ENCODE assay signal across 29 mouse cellular contexts in the genomic region with DNA sequence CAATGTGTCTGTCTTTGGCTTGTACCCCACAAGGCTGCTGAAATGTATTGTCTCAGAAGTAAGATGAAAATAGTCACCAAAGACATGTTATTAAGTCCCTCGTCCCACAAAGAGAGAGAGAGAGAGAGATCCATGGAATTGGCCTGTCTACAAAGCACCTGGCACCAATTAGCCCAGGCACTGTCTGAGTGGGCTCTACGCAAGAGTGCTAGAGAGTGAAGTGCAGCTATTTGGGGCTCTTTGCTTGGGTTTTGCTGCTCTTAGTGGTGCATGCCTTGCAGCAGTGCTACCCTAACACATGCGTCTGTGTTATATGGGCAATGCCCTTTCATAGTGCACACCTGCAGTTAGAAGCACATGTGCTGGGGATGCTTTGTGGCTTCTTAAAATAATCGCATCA.
DNase-seq lines count a peak whose midpoint lies in the region; ATAC-seq and TF ChIP-seq lines count a peak whose summit lies in the region.
"Had no signal": no experiment of that assay in that cellular context is flagged by ENCODE, and none has a peak within 500 bp of the region (broad histone marks: within the 10 kb centered on the region; RNA-seq: fewer than 3 reads in every experiment).

No protein-coding gene starts in this region.

- no peak overlapping the region for H3K27ac ChIP-seq in embryonic facial prominence, embryonic 11.5 days (replicated peaks; ENCODE audit: low read depth, low read length)
- H3K27ac ChIP-seq in limb, embryonic 10.5 days: no peak overlapping the region
- H3K27ac ChIP-seq in thymus, adult 2 months (ENCODE audit: control insufficient read depth, insufficient read depth, low read length): no peak overlapping the region
- H3K27ac ChIP-seq: embryonic facial prominence, embryonic 13.5 days; heart, adult 2 months; hindbrain, embryonic 15.5 days; kidney, postnatal 0 days; limb, embryonic 15.5 days; liver, embryonic 14.5 days; macrophage; midbrain, embryonic 15.5 days; stomach, embryonic 15.5 days had no signal

- H3K9me3 ChIP-seq in embryonic facial prominence, embryonic 11.5 days (replicated peaks; ENCODE audit: control insufficient read depth, low read length): no peaks in the 10 kb centered on the region
- H3K9me3 ChIP-seq in limb, embryonic 10.5 days (replicated peaks): no peaks in the 10 kb centered on the region
- H3K9me3 ChIP-seq: embryonic facial prominence, embryonic 13.5 days; heart, embryonic 12.5 days; hindbrain, embryonic 15.5 days; limb, embryonic 15.5 days; midbrain, embryonic 15.5 days; stomach, embryonic 15.5 days had no signal

- WGBS in embryonic facial prominence, embryonic 11.5 days: 42% methylated on average over 4 of the region's 4 CpGs
- 46% methylated on average over 4 of the region's 4 CpGs for WGBS in limb, embryonic 10.5 days
- 95% methylated on average over 4 of the region's 4 CpGs for WGBS in thymus, adult 2 months

- H3K4me3 ChIP-seq in embryonic facial prominence, embryonic 11.5 days (ENCODE audit: low read depth, low read length): no peak overlapping the region
- H3K4me3 ChIP-seq in limb, embryonic 10.5 days: no peak overlapping the region
- no peak overlapping the region for H3K4me3 ChIP-seq in thymus, adult 2 months (ENCODE audit: control insufficient read depth, insufficient read depth, low read length)
- H3K4me3 ChIP-seq: embryonic facial prominence, embryonic 13.5 days; erythroblast, embryonic 14.5 days; heart, adult 2 months; heart, embryonic 12.5 days; hindbrain, embryonic 15.5 days; limb, embryonic 15.5 days; midbrain, embryonic 15.5 days; stomach, embryonic 15.5 days had no signal

- no peak overlapping the region for H3K4me2 ChIP-seq in embryonic facial prominence, embryonic 11.5 days (ENCODE audit: low read depth, low read length)
- H3K4me2 ChIP-seq: embryonic facial prominence, embryonic 13.5 days; heart, embryonic 12.5 days; hindbrain, embryonic 15.5 days; limb, embryonic 15.5 days; midbrain, embryonic 15.5 days; stomach, embryonic 15.5 days had no signal

- no peaks in the 10 kb centered on the region for H3K4me1 ChIP-seq in embryonic facial prominence, embryonic 11.5 days (ENCODE audit: control insufficient read depth, insufficient read depth, low read length)
- peaks cover 13% of the 10 kb centered on the region for H3K4me1 ChIP-seq in limb, embryonic 10.5 days
- no peaks in the 10 kb centered on the region for H3K4me1 ChIP-seq in thymus, adult 2 months (replicated peaks; ENCODE audit: control insufficient read depth, insufficient read depth, low read length)
- H3K4me1 ChIP-seq: heart, embryonic 12.5 days; hindbrain, embryonic 15.5 days; midbrain, embryonic 15.5 days; stomach, embryonic 15.5 days had no signal

- H3K36me3 ChIP-seq in embryonic facial prominence, embryonic 11.5 days (replicated peaks; ENCODE audit: control insufficient read depth, insufficient read depth, low read depth, low read length): no peaks in the 10 kb centered on the region
- H3K36me3 ChIP-seq in limb, embryonic 10.5 days: no peaks in the 10 kb centered on the region
- H3K36me3 ChIP-seq in thymus, adult 2 months (ENCODE audit: control insufficient read depth, insufficient read depth, low read length): no peaks in the 10 kb centered on the region
- H3K36me3 ChIP-seq: embryonic facial prominence, embryonic 13.5 days; heart, embryonic 12.5 days; hindbrain, embryonic 15.5 days; limb, embryonic 15.5 days; midbrain, embryonic 15.5 days; stomach, embryonic 15.5 days had no signal

- no peak for TF ChIP-seq CTCF in thymus, adult 2 months (IDR thresholded peaks at IDR 0.05; ENCODE audit: borderline replicate concordance, control insufficient read depth, extremely low read depth, insufficient read depth, low read length, poor library complexity)

- H3K9ac ChIP-seq in embryonic facial prominence, embryonic 11.5 days (replicated peaks; ENCODE audit: low read length): no peak overlapping the region
- H3K9ac ChIP-seq: embryonic facial prominence, embryonic 13.5 days; heart, embryonic 12.5 days; hindbrain, embryonic 15.5 days; limb, embryonic 15.5 days; liver, embryonic 14.5 days; midbrain, embryonic 15.5 days; stomach, embryonic 15.5 days had no signal

- intact Hi-C loops in heart, postnatal 36 days (cut with DNase I): no loop called here

- H3K27me3 ChIP-seq in embryonic facial prominence, embryonic 11.5 days (ENCODE audit: control insufficient read depth, insufficient read depth, low read length): no peaks in the 10 kb centered on the region
- no peaks in the 10 kb centered on the region for H3K27me3 ChIP-seq in limb, embryonic 10.5 days (ENCODE audit: low read depth, poor library complexity, severe bottlenecking)
- H3K27me3 ChIP-seq in thymus, adult 2 months (ENCODE audit: control insufficient read depth, insufficient read depth, low read length): no peaks in the 10 kb centered on the region
- H3K27me3 ChIP-seq: embryonic facial prominence, embryonic 13.5 days; heart, embryonic 12.5 days; limb, embryonic 15.5 days; midbrain, embryonic 15.5 days; stomach, embryonic 15.5 days had no signal

- TF ChIP-seq POLR2A in thymus, adult 2 months (IDR thresholded peaks at IDR 0.05; ENCODE audit: control insufficient read depth, extremely low read depth, insufficient read depth, low read length, poor library complexity): no peak

- peak; percentile 60 for DNase-seq in heart, adult 11 months
- DNase-seq in heart, postnatal 36 days: no peak
- DNase-seq in embryo, embryonic 10.5 days (ENCODE audit: low spot score): peak; percentile 41
- peak; percentile 71 for DNase-seq in embryonic facial prominence, embryonic 11.5 days (ENCODE audit: low spot score)
- DNase-seq in limb, embryonic 10.5 days (ENCODE audit: low spot score): peak; percentile 42
- no peak for DNase-seq in liver
- DNase-seq in adrenal gland, adult 2 months: no peak
- no peak for DNase-seq in thymus, adult 2 months
- DNase-seq: B cell, adult 2 months; cerebellum, adult 11 months; cerebellum, adult 9-11 months; gastrocnemius, postnatal 25 days; kidney, adult 8-10 months; kidney, postnatal 4 days; lung, adult 2 months; lung, postnatal 10 days; thymus, postnatal 14 days had no signal

- ATAC-seq in embryonic facial prominence, embryonic 11.5 days (replicated peaks; ENCODE audit: insufficient number of reproducible peaks, low FRiP score, low TSS enrichment, low read depth): peak; percentile 66; the same call in 1 of the 2 replicates
- ATAC-seq: inflammation-experienced regulatory T-cells, adult 6 months; midbrain, embryonic 15.5 days had no signal

Comparison
In these comparisons a context has a peak if more than half of its experiments do, and no peak if none do; other contexts are left out.
1. DNase-seq: peak in heart, adult 11 months (single experiment), embryo, embryonic 10.5 days (single experiment), embryonic facial prominence, embryonic 11.5 days (single experiment) and limb, embryonic 10.5 days (single experiment); none in heart, postnatal 36 days (0 of 2), liver (single experiment), adrenal gland, adult 2 months (single experiment) and thymus, adult 2 months (single experiment).